Mouse (Mus musculus): ENCODE measurements around the gene Pard3. TPM values are rescaled to one million over a fixed set of nuclear protein-coding genes. Genes with fewer than 3 reads are reported as not detected.
"Not testable (repeated sequence)": the region's sequence is repeated elsewhere in the genome, so short reads cannot be mapped to it uniquely, and the experiment has no call there.

Pard3 gene
- polyA plus RNA-seq, 1 experiment from 2014 or later = 38.3 TPM

DNA sequence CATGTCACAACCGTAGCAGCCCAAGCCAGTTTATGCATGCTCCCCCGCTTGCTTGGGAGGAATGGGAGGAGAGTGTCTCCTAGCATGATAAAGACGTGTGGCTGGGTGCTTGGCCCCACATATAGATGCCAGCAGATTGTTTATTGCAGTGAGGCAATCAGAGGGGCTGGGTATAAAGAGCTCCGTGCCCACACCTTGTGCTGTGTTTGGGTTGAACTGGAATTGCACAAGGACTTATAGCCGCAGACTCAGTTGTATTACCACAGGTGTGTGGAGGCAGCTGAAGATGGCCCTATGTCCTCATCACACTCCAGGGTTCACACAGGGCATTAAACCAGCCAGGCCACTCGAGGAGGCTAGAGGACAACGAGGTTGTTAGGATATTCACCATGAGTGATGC lies 98.2 kb downstream of the Pard3 start:
- ATAC-seq (ENCODE audit: insufficient number of reproducible peaks, low FRiP score, low TSS enrichment, low read depth) = no peak
- 89% methylated on average over 7 of the region's 7 CpGs for WGBS
- Histone ChIP-seq H3K27me3 (no peaks in the 10 kb centered on the region), H3K9me3 (replicated peaks) (no peaks in the 10 kb centered on the region), H3K36me3 (no peaks in the 10 kb centered on the region), H3K4me3 (replicated peaks) (no peak overlapping the region), H3K27ac (replicated peaks) (no peak overlapping the region), H3K9ac (no peak overlapping the region), H3K4me2 (replicated peaks) (no peak overlapping the region), H3K4me1 (peaks cover 25% of the 10 kb centered on the region)

DNA sequence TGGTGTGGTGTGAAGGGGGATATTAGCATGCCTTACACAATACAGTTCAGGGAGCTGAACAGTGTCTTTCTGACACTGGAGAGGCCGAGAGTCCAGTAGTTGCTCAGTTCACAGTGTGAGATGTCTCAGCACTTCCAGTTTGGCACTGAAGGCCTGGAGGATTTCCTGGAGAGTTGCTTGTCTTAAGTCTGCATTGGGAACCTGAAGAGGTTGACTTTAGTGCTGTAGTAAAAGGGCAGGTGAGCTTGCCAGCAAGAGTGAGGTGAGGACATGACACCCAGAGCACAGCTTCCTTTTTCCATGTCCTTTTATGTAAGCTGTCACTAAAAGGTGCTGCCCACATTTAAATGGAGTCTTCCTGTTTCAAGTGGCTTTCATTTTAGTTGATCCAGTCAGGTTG lies 99.1 kb downstream of the Pard3 start:
- no peak overlapping the region for H3K4me3 ChIP-seq (replicated peaks)
- WGBS = 90% methylated on average over 1 of the region's 1 CpGs
- no peak overlapping the region for H3K9ac ChIP-seq

DNA sequence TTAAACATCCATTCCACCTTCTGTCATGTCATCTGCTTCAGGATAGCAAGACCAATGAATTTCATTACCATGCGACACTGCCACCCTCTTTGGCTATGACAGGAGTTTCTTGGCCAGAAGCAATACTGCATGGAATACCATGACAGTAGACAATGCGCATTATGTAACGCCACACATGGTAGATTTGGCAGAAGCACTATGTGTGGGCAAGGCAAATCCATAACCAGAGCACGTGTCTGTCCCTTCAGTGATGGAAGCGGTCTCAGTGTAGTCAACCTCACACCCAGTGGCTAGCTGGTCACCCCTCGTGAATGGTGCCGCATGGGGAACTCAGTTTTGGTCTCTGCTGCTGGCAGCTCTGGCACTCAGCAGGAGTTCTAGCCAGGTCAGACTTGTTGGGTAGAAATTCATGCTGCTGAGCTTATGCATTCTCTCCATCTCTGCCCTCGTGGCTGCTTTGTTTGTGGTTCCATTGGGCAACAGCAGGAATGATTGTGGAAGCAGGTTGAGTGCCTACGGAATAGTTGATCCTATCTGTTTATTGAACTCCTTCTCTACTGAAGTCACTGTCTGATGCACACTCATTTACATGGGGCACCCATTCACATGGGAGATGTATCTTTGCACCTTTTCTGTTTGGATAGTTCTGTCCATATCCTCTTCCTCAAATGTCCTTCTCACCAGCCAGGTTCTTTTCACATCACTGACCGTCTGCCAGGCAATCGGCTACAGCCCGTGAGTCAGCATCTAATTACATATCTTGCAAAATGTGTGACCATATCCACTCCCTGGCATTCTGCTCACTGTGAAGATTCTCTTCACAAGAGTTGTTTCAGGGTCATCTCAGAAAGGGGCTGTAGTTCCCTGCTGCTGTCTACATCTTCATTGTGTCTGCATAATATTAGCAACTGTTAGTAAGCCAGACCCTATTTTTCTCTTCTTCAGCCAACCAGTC lies 100.9 kb downstream of the Pard3 start:
- H3K4me2 ChIP-seq (replicated peaks) = no peak overlapping the region
- no peak overlapping the region for H3K9ac ChIP-seq
- peaks cover 18% of the 10 kb centered on the region for H3K4me1 ChIP-seq
- ATAC-seq (ENCODE audit: insufficient number of reproducible peaks, low FRiP score, low TSS enrichment, low read depth) = no peak
- H3K27ac ChIP-seq (replicated peaks) = no peak overlapping the region
- H3K4me3 ChIP-seq (replicated peaks) = no peak overlapping the region
- H3K27me3 ChIP-seq = no peaks in the 10 kb centered on the region
- WGBS = 93% methylated on average over 12 of the region's 12 CpGs
- no peaks in the 10 kb centered on the region for H3K36me3 ChIP-seq
- no peaks in the 10 kb centered on the region for H3K9me3 ChIP-seq (replicated peaks)

More for the DNA sequence above, 99.1 kb downstream of the Pard3 start:
- no peak for ATAC-seq (ENCODE audit: insufficient number of reproducible peaks, low FRiP score, low TSS enrichment, low read depth)
- Histone ChIP-seq H3K9me3 (replicated peaks) (no peaks in the 10 kb centered on the region), H3K27ac (replicated peaks) (no peak overlapping the region), H3K27me3 (no peaks in the 10 kb centered on the region), H3K4me1 (peaks cover 21% of the 10 kb centered on the region), H3K4me2 (replicated peaks) (no peak overlapping the region), H3K36me3 (no peaks in the 10 kb centered on the region)

DNA sequence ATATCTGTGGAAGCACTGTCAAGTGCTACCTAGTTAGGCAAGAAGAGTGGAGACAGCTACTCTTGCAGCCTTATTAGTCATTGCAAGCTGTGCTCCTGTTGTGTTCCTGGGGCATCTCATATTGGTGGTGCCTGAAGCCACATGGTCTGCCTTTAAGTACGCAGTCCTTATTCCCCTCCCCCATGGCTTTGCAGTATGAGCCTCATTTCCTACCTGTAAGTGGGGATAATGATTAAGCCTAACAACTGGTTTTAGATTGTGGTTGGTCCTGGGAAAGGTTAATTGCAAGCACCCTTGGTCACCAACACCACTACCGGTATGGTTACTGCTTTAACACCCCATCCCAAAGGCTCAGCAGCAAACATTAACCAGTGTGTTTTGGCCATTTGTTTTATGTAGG lies 104.8 kb downstream of the Pard3 start:
- no peak overlapping the region for H3K4me3 ChIP-seq (replicated peaks)
- no peak for ATAC-seq (ENCODE audit: insufficient number of reproducible peaks, low FRiP score, low TSS enrichment, low read depth)
- WGBS = 85% methylated on average over 2 of the region's 2 CpGs
- no peaks in the 10 kb centered on the region for H3K9me3 ChIP-seq (replicated peaks)
- no peak overlapping the region for H3K4me2 ChIP-seq (replicated peaks)
- H3K27me3 ChIP-seq = no peaks in the 10 kb centered on the region
- no peak overlapping the region for H3K9ac ChIP-seq
- peaks cover 6% of the 10 kb centered on the region; the same call in 1 of the 2 replicates for H3K4me1 ChIP-seq
- H3K27ac ChIP-seq (replicated peaks) = no peak overlapping the region
- H3K36me3 ChIP-seq = no peaks in the 10 kb centered on the region

DNA sequence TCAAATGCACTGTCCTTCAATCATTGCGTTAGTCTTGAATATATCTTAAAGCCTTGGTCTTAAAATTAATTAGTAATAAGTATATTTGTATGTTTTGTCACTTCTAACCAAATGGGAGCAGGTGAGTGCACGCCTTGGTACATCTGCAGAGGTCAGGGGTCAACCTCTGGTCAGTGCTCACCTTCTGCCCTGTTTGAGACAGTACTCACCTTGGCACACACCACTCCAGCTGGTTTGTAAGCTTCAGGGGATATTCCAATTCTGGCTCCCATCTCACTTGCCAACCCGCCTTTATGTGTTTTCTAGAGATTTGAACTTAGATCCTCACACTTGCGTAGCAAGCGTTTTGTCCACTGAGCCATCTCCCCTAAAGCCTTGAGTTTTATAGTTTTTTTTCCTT lies 105.7 kb downstream of the Pard3 start:
- no peak for ATAC-seq (ENCODE audit: insufficient number of reproducible peaks, low FRiP score, low TSS enrichment, low read depth)
- H3K9ac ChIP-seq = no peak overlapping the region
- peaks cover 6% of the 10 kb centered on the region; the same call in 1 of the 2 replicates for H3K4me1 ChIP-seq
- 93% methylated on average over 5 of the region's 5 CpGs for WGBS
- no peak overlapping the region for H3K4me3 ChIP-seq (replicated peaks)
- no peak overlapping the region for H3K27ac ChIP-seq (replicated peaks)
- H3K9me3 ChIP-seq (replicated peaks) = no peaks in the 10 kb centered on the region
- H3K4me2 ChIP-seq (replicated peaks) = no peak overlapping the region
- H3K27me3 ChIP-seq = no peaks in the 10 kb centered on the region
- H3K36me3 ChIP-seq = no peaks in the 10 kb centered on the region

DNA sequence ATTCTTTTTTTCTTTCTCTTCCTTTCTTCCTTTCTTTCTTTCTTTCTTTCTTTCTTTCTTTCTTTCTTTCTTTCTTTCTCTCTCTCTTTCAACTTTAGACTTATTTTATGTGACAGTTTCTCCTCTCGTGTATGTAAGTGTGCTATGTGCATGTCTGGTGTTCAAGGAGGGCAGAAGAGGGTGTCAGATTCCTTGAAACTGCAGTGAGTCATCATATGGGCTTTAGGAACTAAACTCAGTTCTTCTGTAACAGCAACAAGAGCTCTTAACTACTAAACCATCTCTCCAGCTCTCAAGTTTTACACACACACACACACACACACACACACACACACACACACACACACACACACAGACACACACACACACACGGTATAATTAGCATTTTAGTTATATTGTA lies 106.7 kb downstream of the Pard3 start:
- H3K4me1 ChIP-seq; H3K27me3 ChIP-seq; H3K36me3 ChIP-seq; H3K9ac ChIP-seq; H3K27ac ChIP-seq (replicated peaks); H3K9me3 ChIP-seq (replicated peaks); H3K4me2 ChIP-seq (replicated peaks); ATAC-seq (ENCODE audit: insufficient number of reproducible peaks, low FRiP score, low TSS enrichment, low read depth); H3K4me3 ChIP-seq (replicated peaks): not testable (repeated sequence)
- WGBS = 50% methylated on average over 2 of the region's 2 CpGs

DNA sequence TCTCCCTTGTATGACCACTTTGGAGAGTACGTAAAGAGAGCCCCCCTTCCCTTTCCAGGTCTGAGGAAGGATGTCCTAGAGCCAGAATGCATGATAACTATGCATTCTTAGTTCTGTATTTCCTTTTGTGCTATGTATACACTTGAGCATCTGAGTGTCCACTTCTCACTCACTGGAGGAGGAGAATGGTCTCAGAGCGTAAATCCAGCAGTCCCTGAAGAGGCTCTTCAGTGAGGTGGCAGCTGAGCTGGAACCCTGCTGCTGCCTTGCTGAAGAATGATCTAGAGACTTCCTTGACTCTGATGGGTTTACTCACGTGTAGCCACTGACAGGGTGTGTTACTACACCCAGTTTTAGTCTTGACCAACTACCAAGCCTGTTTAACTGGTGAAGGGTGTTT lies 107.2 kb downstream of the Pard3 start:
- Histone ChIP-seq H3K9me3 (replicated peaks) (no peaks in the 10 kb centered on the region), H3K9ac (no peak overlapping the region), H3K36me3 (no peaks in the 10 kb centered on the region), H3K4me1 (peaks cover 6% of the 10 kb centered on the region; the same call in 1 of the 2 replicates), H3K4me2 (replicated peaks) (no peak overlapping the region), H3K27me3 (no peaks in the 10 kb centered on the region), H3K4me3 (replicated peaks) (no peak overlapping the region), H3K27ac (replicated peaks) (no peak overlapping the region)
- no peak for ATAC-seq (ENCODE audit: insufficient number of reproducible peaks, low FRiP score, low TSS enrichment, low read depth)
- 86% methylated on average over 3 of the region's 3 CpGs for WGBS

DNA sequence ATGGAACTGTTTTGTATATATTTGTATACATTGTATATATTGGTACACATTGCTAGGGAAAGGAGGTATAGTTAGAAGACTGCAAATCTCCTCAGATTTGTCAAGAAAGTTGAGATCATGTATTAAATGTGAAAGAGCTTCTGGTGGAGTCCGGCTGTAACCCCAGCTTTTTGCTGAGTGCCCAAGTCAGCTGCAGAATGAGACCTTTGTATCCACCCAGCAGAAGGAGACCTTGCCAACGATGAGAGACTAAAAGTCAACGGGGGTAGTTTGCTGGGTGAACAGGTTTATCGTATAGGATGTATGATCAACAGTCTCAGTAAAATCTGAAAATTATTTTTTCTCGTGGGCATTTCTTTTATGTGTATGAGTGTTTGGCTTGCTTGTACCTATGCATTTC lies 109.8 kb downstream of the Pard3 start:
- Histone ChIP-seq H3K9ac (no peak overlapping the region), H3K27me3 (no peaks in the 10 kb centered on the region), H3K36me3 (no peaks in the 10 kb centered on the region), H3K4me1 (peaks cover 7% of the 10 kb centered on the region; the same call in 1 of the 2 replicates), H3K27ac (replicated peaks) (no peak overlapping the region), H3K4me3 (replicated peaks) (no peak overlapping the region), H3K9me3 (replicated peaks) (no peaks in the 10 kb centered on the region), H3K4me2 (replicated peaks) (no peak overlapping the region)
- ATAC-seq (ENCODE audit: insufficient number of reproducible peaks, low FRiP score, low TSS enrichment, low read depth) = no peak
- 89% methylated on average over 5 of the region's 5 CpGs for WGBS

DNA sequence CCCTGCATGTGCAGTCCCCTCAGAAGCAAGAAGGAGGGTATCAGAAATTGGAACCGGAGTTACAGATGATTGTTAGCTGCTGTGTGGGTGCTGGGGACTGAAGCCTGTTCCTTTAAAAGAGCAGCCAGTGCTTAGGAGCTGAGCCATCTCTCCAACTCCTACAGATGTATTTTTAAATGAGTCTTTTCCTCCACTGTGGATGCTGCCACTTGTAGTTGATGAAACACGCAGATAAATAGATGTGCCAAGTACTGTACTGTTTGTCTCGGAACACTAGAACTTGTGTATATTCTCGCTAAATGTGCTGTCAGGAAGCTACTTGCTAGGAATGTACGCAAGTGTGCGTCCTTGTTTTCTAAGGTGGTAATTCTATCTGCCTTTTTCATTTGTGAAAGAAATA lies 110.7 kb downstream of the Pard3 start:
- WGBS = 85% methylated on average over 6 of the region's 6 CpGs
- H3K27ac ChIP-seq (replicated peaks) = no peak overlapping the region

DNA sequence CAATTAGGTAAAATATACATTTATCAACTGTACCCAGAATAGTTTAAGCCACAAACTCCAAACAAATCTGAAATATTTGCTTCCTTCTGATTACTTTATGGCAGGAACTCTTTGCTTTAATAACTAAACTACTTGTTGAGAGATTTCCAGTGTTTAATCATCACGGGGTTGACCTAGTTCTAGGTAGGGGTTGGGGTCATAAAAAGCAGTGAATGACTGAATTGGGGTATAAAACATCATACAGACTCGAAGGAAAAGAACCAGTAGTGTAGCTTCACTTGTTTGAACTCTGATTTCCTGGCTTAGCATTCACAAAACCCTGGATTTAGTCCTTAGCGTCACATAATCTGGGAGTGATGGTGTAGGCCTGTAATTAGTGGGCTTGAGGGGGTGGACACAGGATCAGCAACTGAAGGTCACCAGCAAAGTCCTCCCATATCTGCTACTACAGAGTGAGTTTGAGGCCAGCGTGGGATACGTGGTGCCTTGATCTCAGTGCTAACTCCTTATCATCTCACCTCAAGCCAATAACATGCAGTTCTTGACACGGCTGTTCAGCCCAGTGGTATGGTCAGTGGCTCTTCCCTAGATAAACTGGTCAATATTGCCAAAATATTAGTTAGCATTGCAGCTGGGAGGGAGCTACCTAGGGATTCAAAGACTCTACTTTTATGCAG lies 111.6 kb downstream of the Pard3 start:
- H3K4me1 ChIP-seq = peaks cover 9% of the 10 kb centered on the region; the same call in 1 of the 2 replicates
- no peaks in the 10 kb centered on the region for H3K36me3 ChIP-seq
- no peak overlapping the region for H3K4me2 ChIP-seq (replicated peaks)
- no peaks in the 10 kb centered on the region for H3K9me3 ChIP-seq (replicated peaks)
- no peak overlapping the region for H3K4me3 ChIP-seq (replicated peaks)
- H3K27ac ChIP-seq (replicated peaks) = no peak overlapping the region
- WGBS = 79% methylated on average over 6 of the region's 6 CpGs
- no peak for ATAC-seq (ENCODE audit: insufficient number of reproducible peaks, low FRiP score, low TSS enrichment, low read depth)
- H3K9ac ChIP-seq = no peak overlapping the region
- no peaks in the 10 kb centered on the region for H3K27me3 ChIP-seq

More for the DNA sequence above, 110.7 kb downstream of the Pard3 start:
- no peaks in the 10 kb centered on the region for H3K27me3 ChIP-seq
- H3K4me3 ChIP-seq (replicated peaks) = no peak overlapping the region
- H3K9me3 ChIP-seq (replicated peaks) = no peaks in the 10 kb centered on the region
- H3K4me1 ChIP-seq = peaks cover 9% of the 10 kb centered on the region; the same call in 1 of the 2 replicates
- ATAC-seq (ENCODE audit: insufficient number of reproducible peaks, low FRiP score, low TSS enrichment, low read depth) = no peak
- H3K9ac ChIP-seq = no peak overlapping the region
- no peak overlapping the region for H3K4me2 ChIP-seq (replicated peaks)
- no peaks in the 10 kb centered on the region for H3K36me3 ChIP-seq

DNA sequence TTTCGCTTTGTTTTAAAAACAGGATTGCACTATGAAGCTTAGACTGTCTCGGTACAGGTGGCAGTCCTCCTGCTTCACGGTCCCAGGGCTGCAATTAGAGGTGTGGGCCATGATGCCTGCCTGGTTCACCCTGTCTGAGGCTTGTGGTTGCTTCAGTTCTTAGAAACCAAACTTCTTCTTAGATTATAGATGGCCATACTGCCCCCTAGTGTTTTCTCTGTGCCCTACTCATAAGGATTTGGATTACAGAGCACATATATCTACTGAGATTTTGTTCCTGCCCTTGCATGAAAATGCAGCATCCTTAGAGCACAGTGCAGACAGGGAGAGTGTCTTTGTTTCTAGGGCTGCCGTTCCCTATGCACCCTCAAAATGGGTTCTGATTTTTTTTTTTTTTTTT lies 114.9 kb downstream of the Pard3 start:
- Histone ChIP-seq H3K4me2 (replicated peaks) (no peak overlapping the region), H3K9me3 (replicated peaks) (no peaks in the 10 kb centered on the region), H3K36me3 (no peaks in the 10 kb centered on the region), H3K27me3 (no peaks in the 10 kb centered on the region), H3K4me1 (peaks cover 27% of the 10 kb centered on the region), H3K9ac (no peak overlapping the region), H3K4me3 (replicated peaks) (no peak overlapping the region), H3K27ac (replicated peaks) (no peak overlapping the region)
- 52% methylated on average over 4 of the region's 4 CpGs for WGBS
- ATAC-seq (ENCODE audit: insufficient number of reproducible peaks, low FRiP score, low TSS enrichment, low read depth) = 0 out of 2 replicates have a peak, but pooled peaks have one; percentile 54

All from embryonic facial prominence, embryonic 15.5 days (tissue).